Mouse (Mus musculus) frontal cortex, adult (tissue): ENCODE data around the gene Cemip.

ENCODE experiments used
- ATAC-seq: cut with Nextera tagmentation; 2 replicates; pipeline ENCODE4 v1.9.2; 2017; ENCODE audit warnings: mild to moderate bottlenecking, moderate library complexity, mixed read lengths; ENCODE audit not compliant: low TSS enrichment

The Cemip gene

DNA sequence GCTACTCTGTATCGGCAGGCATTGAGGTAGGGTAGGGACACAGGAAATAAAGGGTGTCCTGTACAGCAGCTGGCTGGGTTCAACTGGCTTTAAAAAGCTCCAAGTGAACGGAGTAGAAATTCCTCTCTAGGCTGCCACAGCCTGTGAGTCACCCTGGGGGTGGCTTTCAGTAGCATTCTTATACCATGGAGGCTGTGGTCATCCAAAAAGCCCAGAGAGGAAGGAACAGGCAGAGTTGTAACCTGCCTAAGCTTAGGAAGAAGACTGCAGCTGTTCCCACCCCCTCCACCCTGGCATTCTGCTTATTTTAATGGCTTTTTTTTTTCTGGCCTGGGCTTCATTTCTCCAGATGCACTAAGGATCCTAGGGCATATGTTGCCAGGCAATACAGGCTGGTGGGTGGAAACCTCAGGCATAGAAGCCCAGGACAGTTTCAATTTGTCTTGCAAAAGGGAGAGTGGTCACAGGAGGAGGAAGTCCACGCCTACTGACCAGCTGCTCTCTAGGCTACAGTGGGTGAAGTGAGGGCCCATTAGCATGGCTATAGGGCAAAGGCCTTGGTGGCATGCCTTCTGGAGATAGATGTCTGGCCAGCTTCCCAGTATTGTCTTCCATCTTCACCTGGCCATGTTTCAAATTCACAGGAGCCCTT, 57.1 kb downstream of the Cemip start:
- ATAC-seq, result peak; percentile 92

DNA sequence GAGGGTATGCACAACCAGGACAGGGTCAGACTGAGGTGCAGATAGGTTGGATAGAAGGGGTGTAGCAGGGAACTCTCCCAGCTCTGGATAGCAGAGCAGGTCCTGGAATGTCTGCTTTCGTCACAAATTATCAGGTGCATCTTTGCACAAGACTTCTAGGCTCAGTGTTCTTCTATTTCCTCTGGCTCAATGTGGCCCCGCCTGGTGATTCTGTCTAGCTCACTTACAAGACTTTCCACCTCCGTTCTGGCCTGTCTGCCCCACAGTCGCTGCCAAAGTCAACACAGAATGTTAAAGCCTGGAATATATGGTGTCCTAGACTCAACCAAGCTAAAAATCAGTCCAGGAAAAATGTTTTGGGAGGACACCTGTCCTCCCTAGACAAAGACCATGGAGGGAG, 57.9 kb downstream of the Cemip start:
- ATAC-seq, result no peak

DNA sequence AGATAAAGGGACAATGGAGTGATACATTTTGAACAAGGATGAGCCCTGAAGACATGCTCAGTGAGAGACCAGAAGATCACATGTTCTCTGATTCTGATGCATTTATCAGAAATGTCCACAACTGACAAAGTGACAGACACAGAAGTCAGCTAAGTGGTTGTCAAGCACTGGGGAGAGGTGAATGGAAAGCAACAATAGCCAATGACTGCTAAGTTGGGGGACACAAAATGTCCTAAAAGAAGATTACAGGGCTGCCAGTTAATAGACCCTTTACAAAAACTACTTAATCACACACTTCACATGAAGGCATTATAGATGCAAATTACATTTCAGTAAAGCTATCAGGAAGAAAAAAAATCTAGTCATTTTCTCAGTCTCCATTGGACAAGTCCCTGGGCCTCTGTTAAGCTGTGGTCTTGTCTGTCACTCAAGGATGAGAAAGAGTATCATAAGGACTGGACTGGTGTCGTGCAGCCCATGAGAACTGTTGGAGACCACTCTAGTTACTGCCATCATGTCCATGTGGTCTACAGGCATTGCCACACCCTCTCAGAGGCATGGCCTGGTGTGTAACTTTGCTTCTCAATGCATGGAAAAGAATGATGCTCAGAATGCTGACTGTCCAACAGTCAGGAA, 59.2 kb downstream of the Cemip start:
- ATAC-seq, result no peak

DNA sequence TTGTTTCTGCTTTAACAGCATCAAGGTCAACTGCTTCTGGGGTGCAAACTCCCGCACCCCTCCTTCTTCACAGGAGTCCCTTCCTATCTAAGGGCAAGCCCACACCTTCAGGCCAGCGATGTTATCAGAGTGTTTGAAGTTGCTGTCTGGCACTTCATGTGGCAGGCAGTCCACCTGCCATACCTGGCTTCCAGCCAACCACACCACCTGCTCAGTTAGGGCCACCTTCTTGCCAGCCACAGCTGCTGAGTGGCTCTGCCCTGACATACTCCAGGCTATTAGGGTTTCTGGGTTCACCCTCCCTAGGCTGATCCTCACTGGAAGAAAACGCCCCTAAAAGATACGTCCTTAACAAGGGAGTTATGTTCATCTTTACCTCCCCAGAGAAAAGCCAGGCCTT, 60.2 kb downstream of the Cemip start:
- ATAC-seq, result no peak

DNA sequence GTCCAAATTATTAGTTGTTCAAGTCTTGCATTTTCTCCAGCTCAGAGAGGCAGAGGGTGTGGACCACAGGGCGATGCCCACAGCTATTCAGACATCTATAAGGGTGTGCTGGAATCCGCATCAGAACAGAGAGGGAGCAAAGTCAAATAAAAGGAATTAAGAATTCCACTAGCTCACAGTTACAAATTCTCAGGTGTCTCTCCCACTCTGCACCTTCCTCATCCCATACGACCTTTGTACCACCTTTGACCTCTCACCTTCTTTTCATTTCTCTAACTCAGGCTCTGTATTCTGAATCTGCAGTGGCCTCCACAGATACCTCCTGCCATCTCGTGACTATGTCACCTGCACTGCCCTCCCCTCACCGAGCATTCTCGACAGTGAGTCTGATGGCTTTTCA, 62.8 kb downstream of the Cemip start:
- no peak for ATAC-seq

DNA sequence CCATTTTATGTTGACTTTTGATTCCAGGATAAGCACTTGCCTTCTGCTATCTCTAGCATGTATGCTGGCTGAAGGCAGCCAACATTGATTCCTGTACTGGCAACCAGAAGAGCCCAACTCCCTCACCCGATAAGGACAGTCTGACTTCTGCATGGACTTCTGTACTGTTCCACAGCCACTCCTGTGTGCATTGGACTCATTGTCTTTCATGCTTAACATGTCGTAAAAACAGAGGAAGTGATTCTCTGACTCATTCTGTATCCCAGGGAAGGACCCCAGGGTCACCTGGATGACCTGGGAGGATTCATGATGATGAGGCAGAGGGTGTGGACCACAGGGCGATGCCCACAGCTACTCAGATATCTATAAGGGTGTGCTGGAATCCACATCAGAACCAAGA, 63.8 kb downstream of the Cemip start:
- no peak for ATAC-seq

DNA sequence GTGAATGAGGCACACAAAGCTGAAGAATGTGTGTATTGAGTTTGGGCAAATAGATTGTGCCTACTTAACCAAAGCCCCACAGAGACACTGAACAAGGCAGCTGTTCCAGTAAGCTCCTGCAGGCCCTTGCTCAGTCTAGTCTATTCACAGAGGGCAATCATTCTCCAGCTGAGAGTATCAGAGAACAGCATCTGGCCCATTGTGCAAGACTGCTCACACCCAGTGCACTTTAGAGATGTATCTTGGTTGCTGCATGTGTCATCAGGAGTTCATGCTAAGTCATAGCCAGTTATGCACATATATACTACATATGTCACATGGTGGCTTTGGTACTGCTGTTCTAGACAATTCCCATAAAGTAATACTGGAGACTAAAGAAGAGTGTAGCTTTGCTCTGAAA, 66.9 kb downstream of the Cemip start:
- ATAC-seq, result no peak

DNA sequence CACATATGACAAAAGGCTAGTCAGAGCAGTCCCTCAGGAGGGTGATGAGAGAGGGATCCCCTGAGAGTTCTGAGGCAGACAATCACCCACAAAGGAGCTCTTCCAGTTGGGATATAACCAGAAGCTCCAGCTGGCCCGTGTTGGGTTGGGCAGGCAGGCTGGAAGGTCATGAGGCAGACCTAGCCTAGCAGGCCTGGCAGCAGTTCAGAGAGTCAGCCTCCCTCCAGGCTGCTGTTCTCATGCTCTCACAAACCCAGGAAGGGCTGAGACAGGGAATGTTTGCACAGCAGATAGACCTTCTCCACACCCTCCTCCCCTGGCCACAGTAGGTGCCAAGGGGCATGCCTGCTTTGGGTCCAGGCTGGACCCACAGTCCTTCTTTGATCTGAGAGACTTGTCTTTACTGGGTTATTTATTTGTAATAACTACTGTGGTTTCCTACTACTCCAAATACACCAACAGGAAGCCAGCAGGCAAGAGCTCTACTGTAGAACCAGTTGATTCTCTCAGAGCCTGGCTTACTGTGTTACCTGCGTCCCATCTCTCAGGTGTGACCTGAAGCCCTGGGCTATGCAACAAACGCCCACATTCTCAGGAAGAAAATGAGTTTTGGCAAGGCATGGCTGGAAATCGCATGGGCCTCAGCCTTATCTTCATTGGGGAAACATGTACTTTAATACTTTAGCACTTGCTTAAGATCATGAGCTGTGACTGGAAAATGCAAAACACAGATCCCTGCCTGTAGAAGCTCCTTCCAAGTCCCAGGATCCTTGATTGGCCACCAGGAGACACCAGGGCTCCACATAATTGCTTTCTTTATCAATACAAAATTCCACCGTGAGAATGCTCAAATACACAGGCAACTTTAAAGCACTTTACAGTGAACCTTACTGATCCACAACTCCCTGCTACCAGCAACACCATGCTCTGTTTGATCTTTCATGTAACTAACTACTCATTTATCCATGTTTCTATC, 67.7 kb downstream of the Cemip start:
- no peak for ATAC-seq

DNA sequence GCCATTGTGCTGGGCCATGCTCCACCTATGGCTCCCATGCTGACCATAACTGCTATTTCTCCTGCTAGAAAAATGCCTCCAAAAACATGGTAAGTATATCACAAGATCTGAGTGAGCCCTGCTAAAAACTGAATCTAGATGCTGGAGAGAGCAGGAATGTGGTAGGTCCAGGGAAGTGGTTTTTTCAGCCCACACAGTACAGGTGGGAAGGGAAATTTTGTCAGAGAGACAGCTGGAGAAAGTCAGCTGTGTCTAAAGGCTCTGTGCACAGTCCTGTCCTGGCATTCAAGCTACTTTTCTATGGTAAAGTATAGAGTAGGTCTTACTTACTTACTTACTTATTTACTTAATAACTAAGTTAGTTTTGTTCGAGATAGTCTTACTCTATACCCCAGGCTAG, 71.3 kb downstream of the Cemip start:
- no peak for ATAC-seq

DNA sequence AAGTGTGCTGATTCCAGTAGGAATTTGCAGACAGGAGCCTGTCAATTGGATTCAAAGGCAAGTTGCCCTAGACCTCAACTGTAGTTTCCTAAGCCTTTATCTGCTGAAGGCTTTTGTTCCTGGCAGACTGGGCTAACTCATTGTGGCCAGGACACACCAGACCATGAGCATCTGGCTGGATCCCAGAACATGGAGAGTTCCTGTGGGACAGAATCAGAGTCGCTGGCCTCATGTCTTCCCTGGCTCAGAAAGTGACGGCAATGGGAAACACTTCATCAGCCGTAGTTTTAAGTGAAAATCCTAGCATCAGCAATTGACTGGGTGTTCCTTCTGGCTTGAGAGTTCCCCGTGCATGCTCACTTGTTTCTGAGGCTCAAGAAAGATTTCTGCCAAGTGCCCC, 72.6 kb downstream of the Cemip start:
- ATAC-seq, result no peak

DNA sequence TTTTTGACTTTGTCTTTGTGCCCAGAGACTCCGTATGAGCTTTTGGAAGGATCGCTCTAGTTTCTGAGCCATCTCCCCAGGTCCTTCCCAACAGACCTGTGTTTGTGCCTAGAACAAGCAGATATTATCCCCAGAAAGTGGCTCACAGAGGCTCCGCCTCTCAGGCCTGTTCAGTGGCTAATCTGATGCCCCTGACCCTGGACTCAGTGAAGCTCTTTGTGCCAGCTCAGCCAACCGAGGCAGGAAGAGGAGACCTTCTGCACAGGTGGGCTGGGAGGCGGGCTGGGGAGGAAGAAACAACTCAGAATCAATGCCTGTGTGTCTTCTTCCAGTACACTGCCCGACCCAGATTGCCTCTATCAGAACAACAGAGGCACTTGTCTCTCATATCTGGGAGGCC, 81.9 kb downstream of the Cemip start:
- ATAC-seq, result no peak

DNA sequence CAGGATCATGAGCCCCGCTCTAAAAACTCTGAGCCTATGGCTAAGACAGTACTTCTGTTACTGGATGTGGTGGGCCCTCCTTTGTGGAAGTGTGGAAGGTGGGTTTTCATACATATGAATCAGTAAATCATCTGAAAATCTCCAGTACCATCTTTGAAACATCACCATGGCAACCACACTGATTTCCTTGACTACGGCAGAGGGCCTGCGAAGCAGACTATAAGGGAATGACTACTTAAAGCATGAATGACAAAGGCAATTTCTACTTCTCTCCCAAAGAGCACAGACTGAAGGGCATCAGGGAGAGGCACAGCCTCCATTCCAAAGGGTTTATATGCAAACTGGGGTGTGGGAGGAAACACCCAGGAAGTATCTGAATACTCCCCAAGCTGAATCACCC, 84.8 kb downstream of the Cemip start:
- 0 out of 2 replicates have a peak, but pooled peaks have one; percentile 50 for ATAC-seq

DNA sequence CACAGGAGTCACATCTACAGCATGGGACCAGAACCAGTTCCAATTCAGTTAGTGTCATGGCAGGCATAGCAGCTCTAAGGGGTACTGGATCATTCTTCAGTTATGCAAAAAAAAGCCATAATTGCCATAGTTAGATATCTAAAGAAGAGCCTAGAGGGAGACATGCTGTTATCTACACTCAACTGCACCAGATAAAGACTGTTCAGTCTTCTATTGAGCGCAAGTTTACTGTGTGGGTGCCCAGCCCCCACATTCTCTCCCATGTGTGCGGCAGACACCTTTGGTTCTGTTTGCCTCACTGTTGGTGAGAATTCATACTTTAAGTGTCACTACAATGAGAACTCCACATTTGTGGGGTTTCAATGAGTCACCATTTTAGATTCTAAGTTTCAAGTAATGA, 85.6 kb downstream of the Cemip start:
- peak; percentile 16; the same call in 1 of the 2 replicates for ATAC-seq

DNA sequence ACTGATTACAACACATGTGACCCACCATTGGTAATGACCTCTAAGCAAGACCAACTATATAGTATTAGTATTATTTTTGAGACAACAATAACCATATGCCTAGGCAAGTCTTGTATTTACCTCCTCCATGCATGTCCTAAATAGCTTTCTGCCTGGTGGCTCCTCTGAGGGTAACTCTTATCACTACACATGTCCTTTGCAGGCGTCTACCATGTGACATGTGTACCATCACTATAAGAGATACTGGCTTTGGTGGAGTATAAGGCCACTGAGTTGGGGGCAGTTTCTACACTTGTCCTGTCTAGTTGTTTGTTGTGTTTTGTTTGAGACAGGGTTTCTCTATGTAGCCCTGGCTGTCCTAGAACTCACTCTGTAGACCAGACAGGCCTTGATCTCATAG, 86.7 kb downstream of the Cemip start:
- ATAC-seq, result no peak

DNA sequence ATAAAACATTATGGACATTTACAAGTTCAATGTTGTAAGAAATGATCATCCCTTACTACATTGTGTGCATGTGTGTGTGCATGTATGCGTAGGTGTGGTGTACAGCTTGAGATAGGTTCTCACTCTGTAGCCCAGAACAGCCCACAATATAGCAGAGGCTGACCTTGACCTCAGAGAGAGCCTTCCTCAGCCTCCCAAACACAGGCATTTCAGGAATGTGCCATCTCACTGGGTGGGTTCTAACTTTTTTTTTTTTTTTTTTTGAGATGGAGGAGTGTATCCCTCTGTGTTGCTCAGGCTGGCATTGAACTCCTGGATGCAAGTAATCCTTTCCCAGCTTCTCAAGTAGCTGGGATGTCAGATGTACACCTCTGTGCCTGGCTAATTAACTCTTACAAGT, 92.0 kb downstream of the Cemip start:
- ATAC-seq, result no peak

DNA sequence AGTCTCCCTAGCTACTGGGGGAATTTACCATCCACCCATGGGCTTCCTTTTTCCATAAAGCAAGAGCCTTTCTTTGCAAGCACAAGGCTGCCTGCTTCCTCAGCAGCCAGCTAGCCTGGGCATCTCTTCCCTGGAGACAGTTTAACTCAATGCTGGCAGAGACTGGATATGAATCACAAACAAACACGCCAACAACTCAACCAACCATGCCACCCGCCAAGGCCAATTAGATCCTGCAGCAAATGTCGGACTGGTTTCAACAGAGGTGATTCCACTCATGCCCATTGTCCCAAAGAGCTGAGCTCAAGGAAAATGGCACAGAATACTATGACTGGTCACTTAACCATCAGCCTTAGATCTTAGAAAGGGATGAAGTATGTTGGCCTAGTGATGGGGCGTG, 97.0 kb downstream of the Cemip start:
- ATAC-seq, result no peak

DNA sequence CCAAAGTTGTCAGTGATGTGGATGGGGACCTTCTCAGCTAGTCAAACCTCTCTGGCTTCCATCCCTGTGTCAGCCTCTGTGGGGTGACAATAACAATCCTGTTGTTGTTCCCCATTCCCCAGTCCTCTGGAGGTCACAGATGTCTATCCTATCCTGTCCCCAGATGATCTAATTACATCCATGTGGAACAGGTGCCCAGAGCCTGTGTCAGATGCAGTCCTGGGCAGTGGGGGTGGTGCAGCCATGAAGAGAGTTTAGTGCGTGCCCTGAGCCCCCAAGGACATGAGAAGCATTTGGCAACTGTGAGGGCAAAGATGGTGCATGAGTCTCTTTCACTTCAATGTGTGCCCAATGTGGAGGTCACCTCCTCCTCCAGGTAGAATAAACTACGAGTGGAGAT, 100.6 kb downstream of the Cemip start:
- no peak for ATAC-seq

DNA sequence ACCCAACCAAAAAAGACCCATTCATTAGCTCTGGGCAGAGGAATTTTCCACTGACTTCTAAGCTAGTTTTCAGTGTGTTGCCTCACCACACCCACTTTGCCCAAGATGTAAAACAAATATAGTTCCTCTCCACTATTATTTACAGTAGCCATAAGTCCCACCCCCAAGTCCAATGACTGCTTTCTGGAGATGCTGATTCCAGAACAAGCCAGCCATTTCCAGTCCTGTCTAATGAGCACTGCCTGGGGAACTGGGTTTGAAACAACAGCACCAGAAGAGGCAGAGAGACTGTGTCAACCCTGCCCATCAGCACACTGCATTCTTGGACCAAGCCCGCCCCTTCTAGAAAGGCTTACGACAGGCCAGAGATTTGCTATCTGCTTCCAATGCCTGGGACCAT, 103.7 kb downstream of the Cemip start:
- no peak for ATAC-seq

DNA sequence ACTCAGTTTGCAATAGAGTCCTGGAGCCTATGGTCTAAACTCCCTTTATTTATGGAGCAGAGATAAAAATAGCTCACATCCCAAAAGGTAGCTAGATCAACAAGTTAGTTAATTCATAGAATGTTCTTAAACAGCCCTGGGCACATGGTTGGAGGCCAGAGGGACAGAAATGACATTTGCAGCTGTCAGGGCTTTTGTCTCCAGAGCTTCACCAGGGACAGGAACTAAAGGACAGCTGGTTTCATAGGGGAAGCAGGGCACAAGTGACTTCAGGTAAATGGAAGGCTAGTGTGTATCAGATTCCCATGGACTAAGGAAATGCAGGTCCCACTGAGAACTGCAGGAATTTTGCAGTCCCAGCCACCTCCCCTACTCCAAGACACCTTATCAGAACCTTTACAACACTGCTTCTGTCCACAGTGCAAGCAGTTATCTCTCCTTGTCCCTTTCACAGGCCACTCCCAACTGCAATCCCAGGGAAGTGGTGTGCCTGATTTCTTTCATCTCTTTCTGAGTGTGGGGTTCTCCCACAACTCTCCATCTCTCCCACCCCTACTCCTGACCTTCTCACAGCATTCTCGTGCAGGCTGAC, 107.3 kb downstream of the Cemip start:
- no peak for ATAC-seq

DNA sequence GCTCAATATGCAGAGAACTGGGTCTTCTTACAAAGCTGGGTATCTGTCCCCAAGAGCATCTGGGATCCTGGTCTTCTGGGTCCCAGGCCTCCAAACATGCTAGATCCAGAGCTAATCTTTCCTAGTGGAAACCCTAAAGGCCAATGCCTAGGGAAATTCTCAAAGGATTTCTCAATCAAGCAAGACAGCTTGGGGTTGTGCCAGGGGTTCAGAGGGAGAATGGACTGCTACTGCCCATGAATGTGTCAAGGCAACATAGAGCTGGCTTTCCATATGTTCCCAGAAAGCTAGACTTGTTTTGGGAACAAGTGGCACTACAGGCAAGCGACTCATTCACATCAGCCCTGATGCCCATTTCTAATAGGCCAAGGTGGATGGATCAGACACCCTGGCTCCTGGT, 107.9 kb downstream of the Cemip start:
- ATAC-seq, result no peak

DNA sequence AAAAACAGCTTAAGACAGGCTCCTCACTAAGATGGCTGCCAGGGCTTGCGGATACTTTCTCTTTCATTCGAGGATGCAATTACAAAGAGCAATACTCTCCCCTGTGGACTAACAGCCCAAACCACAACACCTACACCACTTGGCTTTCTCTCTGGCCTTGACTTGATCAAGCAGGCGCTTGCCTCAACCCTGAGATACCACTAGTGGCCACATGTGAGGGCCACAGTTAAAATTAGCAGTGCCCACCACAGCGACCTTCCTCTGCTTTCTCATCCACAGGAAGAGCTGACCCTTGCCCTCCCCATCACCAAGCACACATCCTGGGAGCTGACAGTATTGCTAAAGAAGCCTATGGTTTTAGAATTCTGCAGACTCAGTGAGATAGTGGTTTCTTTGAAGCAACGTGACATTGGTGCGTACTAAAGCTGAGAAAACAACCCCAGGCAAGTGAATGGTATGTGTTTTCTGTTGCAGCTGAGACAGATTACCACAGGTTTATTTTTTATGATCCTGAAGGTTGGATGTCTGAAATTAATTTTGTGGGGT, 109.8 kb downstream of the Cemip start:
- ATAC-seq, result no peak

DNA sequence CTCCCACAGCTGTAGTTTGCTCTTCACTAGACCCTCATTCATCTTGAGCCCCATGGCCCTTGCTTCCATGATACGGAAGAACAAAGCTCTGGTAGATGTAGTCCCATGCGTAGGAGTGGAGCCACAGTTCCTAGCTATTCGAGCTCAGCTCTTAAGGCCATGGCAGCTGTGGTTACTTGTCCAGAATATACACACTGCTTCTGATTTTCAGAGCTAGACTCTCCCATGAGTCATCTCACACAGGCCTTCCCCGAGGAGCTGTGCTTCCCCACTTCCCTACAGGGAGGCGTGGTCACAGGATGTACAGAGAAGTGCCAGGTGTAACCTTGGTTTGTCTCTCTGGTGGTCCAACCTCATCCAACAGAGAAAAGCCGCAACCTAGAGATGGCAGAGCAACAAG, 111.0 kb downstream of the Cemip start:
- peak; percentile 57; the same call in 1 of the 2 replicates for ATAC-seq
